Mouse (Mus musculus) ES-E14 (cell line): Measurements from ENCODE around the gene Fam117b.

Source experiments
- CHD2 ChIP-seq: IDR thresholded peaks from 2 replicates; pipeline ENCODE4 v1.6.1; 2014; ENCODE audit warnings: mild to moderate bottlenecking, low read depth, low read length, inconsistent platforms
- ZC3H11A ChIP-seq: IDR thresholded peaks from 2 replicates; pipeline ENCODE4 v1.6.1; 2012; ENCODE audit warnings: low read depth, mild to moderate bottlenecking, inconsistent platforms, low read length, borderline replicate concordance

- TF ChIP-seq CHD2 (no peak), ZC3H11A (no peak)
These were observed 73.8 kb downstream of the Fam117b start for GRCm38 (mm10) chr1:59986626-59987025.
